In the genomic region with DNA sequence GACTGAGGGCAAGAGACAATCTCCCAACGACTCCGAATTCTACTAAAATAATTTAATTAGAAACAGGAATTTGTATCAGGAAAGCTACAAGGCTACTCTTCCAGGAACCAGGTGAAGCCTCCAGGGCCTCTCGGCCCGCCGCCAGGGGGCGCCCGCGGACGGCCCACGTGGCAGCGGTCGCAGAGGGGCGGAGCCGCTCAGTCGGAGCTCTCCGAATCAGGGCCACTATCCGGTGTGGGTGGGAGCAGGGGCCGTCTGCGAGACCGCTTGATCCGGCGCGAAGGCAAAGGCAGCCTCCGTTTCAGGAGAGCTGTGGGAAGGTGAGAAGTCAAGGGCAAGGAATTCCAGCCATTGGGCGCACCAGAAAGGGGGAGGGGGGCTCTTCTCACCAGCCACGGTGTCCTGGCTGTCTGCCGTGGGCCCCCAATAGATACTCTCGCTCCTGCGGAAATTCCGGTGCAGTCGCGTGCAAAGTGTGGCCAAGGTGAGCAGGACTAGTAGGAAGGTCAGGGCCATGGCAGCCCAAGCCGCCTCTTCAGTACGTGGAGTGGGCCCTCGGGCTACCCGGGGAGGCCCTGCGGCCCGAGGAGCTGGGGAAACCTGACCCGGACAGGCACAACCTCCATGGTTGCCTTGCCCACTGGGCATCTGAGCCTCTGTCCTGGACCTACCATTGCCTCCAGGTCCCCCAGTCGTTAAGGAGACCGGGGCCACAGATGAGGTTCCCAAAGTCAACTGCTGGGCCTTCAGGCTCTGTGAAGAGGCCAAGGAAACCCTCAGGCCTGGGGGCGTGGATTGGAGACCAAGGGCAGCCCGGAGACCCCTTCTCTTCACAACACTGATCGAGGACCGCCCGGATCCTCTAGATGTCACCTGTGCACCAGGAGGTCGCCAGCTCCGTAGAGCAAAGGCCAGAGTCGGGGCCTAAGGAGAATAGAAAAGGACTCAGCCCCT, we compare ENCODE assay signal across 9 mouse cellular contexts. TPM values are rescaled to one million over a fixed set of nuclear protein-coding genes. Genes with fewer than 3 reads are reported as not detected.
DNase-seq lines count a peak whose midpoint lies in the region; ATAC-seq lines count a peak whose summit lies in the region.
"Had no signal": no experiment of that assay in that cellular context is flagged by ENCODE, and none has a peak within 500 bp of the region (broad histone marks: within the 10 kb centered on the region; RNA-seq: fewer than 3 reads in every experiment).

No protein-coding gene starts in this region.

- no peaks in the 10 kb centered on the region for H3K27me3 ChIP-seq in forebrain, embryonic 16.5 days (replicated peaks; ENCODE audit: control insufficient read depth, insufficient read depth, low read length)

- peak; percentile 82 for DNase-seq in Muller cell, postnatal 12 days (ENCODE audit: inconsistent ontology term)
- DNase-seq in cerebellum, adult 18-20 months = peak; percentile 73 to 86
- peak; percentile 86 to 89 for DNase-seq in heart, postnatal 36 days
- DNase-seq in layer of hippocampus, postnatal 10 days (ENCODE audit: low spot score in 2 of 2) = peak; percentile 80 to 89
- peak; percentile 90 for DNase-seq in lung, postnatal 36 days
- peak; percentile 79 for DNase-seq in retina, postnatal 7 days (ENCODE audit: low read depth, low spot score)
- peak; percentile 94 for DNase-seq in thymus, postnatal 4 days

- peaks cover 13% of the 10 kb centered on the region for H3K4me1 ChIP-seq in forebrain, embryonic 16.5 days (replicated peaks; ENCODE audit: control insufficient read depth, insufficient read depth, low read length)

- H3K4me2 ChIP-seq in forebrain, embryonic 16.5 days (ENCODE audit: low read length) = peak overlapping the region; percentile 54

- WGBS in forebrain, embryonic 16.5 days = 21% methylated on average over 49 of the region's 49 CpGs

- peak; percentile 67 for ATAC-seq in forebrain, embryonic 16.5 days

- peak overlapping the region; percentile 35 for H3K9ac ChIP-seq in forebrain, embryonic 16.5 days (replicated peaks; ENCODE audit: low read depth, low read length)

- H3K9me3 ChIP-seq in forebrain, embryonic 16.5 days (ENCODE audit: control insufficient read depth, low read length) = no peaks in the 10 kb centered on the region

- H3K36me3 ChIP-seq in forebrain, embryonic 16.5 days (ENCODE audit: control insufficient read depth, insufficient read depth) = peaks cover 19% of the 10 kb centered on the region

- intact Hi-C loops in heart, postnatal 36 days (cut with DNase I) = loop anchor here (5.0 kb wide), 1 partner anchor 124 kb away; no protein-coding TSS in a partner anchor

- peak overlapping the region; percentile 41 for H3K4me3 ChIP-seq in forebrain, embryonic 16.5 days (replicated peaks; ENCODE audit: low read length)

- no peak overlapping the region for H3K27ac ChIP-seq in forebrain, embryonic 16.5 days (ENCODE audit: low read length)
- H3K27ac ChIP-seq: macrophage had no signal

RNA-seq across cellular contexts. Expression of a gene that starts 6.6 kb away (rescaled TPM):
- polyA plus RNA-seq in forebrain, embryonic 16.5 days (2015; fragmentation: Nextera tagmentation; extraction: Ambion mirVana) = 1.4 and 1.8 TPM in 2 replicates
- total RNA-seq in heart, postnatal 36 days (2021) = 1 to 10 TPM; 2.3 to 3.1 TPM
- 1 to 10 TPM; 1.1 to 1.2 TPM for total RNA-seq in layer of hippocampus, postnatal 10 days (2021)

RNA-seq across cellular contexts. Expression of a gene that starts 7.4 kb away (rescaled TPM):
- polyA plus RNA-seq in forebrain, embryonic 16.5 days (2015; fragmentation: Nextera tagmentation; extraction: Ambion mirVana) = 13.0 and 14.9 TPM in 2 replicates
- total RNA-seq in heart, postnatal 36 days (2021) = 1 to 10 TPM; 8.3 to 8.7 TPM
- 1 to 10 TPM; 6.5 to 7.9 TPM for total RNA-seq in layer of hippocampus, postnatal 10 days (2021)

RNA-seq across cellular contexts. Expression of a gene that starts 10.7 kb away (rescaled TPM):
- not detected in 2 replicates for polyA plus RNA-seq in forebrain, embryonic 16.5 days (2015; fragmentation: Nextera tagmentation; extraction: Ambion mirVana)
- not detected for total RNA-seq in heart, postnatal 36 days (2021)
- not detected for total RNA-seq in layer of hippocampus, postnatal 10 days (2021)
- polyA plus RNA-seq: macrophage had no signal

RNA-seq across cellular contexts. Expression of a gene that starts 15.0 kb away (rescaled TPM):
- 14.1 and 16.3 TPM in 2 replicates for polyA plus RNA-seq in forebrain, embryonic 16.5 days (2015; fragmentation: Nextera tagmentation; extraction: Ambion mirVana)
- total RNA-seq in heart, postnatal 36 days (2021) = 10 to 100 TPM; 55.2 to 57.1 TPM
- 100 to 1,000 TPM; 151 to 166 TPM for total RNA-seq in layer of hippocampus, postnatal 10 days (2021)

RNA-seq across cellular contexts. Expression of a gene that starts 18.9 kb away (rescaled TPM):
- polyA plus RNA-seq in forebrain, embryonic 16.5 days (2015; fragmentation: Nextera tagmentation; extraction: Ambion mirVana) = 33.1 and 38.4 TPM in 2 replicates
- total RNA-seq in heart, postnatal 36 days (2021) = 10 to 100 TPM in 1 of 2 experiments, 1 to 10 TPM in 1; 9.8 to 10.4 TPM
- 100 to 1,000 TPM; 149 to 153 TPM for total RNA-seq in layer of hippocampus, postnatal 10 days (2021)
